Mouse (Mus musculus): ENCODE results near the gene Gm21708. TPM values are rescaled to one million over a fixed set of nuclear protein-coding genes. Genes with fewer than 3 reads are reported as not detected.
"Not testable (repeated sequence)": the region's sequence is repeated elsewhere in the genome, so short reads cannot be mapped to it uniquely, and the experiment has no call there.

Gm21708 gene
- not detected for total RNA-seq (2021)
- polyA plus RNA-seq (2012; rRNA removed): not detected in 2 replicates
- long read RNA-seq: 0 reads

GRCm38 (mm10) chrY:3410067-3410466 lies at the start of gene Gm21708, which contains the start of gene Gm21704:
Gene Gm21708, minus strand, starts transcription at chrY:3410167.
Gene Gm21704, minus strand, starts transcription at chrY:3410167.
- intact Hi-C loops (cut with DNase I); H3K9ac ChIP-seq (ENCODE audit: low read depth, low read length): not testable (repeated sequence)

More at GRCm38 (mm10) chrY:3410067-3410466, at the start of gene Gm21708, which contains the start of gene Gm21704:
- H3K27ac ChIP-seq; H3K4me3 ChIP-seq; H3K36me3 ChIP-seq (ENCODE audit: control insufficient read depth, insufficient read depth, low read length); H3K27me3 ChIP-seq (ENCODE audit: control insufficient read depth, insufficient read depth, low read length); H3K79me2 ChIP-seq (replicated peaks; ENCODE audit: control insufficient read depth, insufficient read depth, low read length); DNase-seq; H3K4me1 ChIP-seq (ENCODE audit: control insufficient read depth, insufficient read depth, low read length): not testable (repeated sequence)
- no CpG with 5 or more reads among the region's 9 CpGs for WGBS

Other genes starting within 250 kb of the Gm21708 start
- gene Gm21677, start 103.7 kb downstream of the Gm21708 start, total RNA-seq (2021): not detected
- not detected in 2 replicates for gene Gm21677, start 103.7 kb downstream of the Gm21708 start, polyA plus RNA-seq (2012; rRNA removed)
- not detected for gene Gm21693, start 64.8 kb downstream of the Gm21708 start, total RNA-seq (2021)
- gene Gm21693, start 64.8 kb downstream of the Gm21708 start, polyA plus RNA-seq (2012; rRNA removed): not detected in 2 replicates
- gene Gm21704, start within 50 bp of the Gm21708 start, total RNA-seq (2021): not detected
- not detected in 2 replicates for gene Gm21704, start within 50 bp of the Gm21708 start, polyA plus RNA-seq (2012; rRNA removed)